Mouse (Mus musculus): ENCODE data around the gene Glcci1. TPM values are rescaled to one million over a fixed set of nuclear protein-coding genes. Genes with fewer than 3 reads are reported as not detected.

Glcci1 gene
- polyA plus RNA-seq (2015; fragmentation: Nextera tagmentation; extraction: Ambion mirVana) = 4.7 and 4.9 TPM in 2 replicates

- no peaks in the 10 kb centered on the region for H3K27me3 ChIP-seq (replicated peaks)
- no peaks in the 10 kb centered on the region for H3K9me3 ChIP-seq
- ATAC-seq (ENCODE audit: extremely low read depth, insufficient number of reproducible peaks, low FRiP score, low TSS enrichment) = peak; percentile 73
- peak within 1 kb of the TSS; percentile 99 for H3K27ac ChIP-seq (replicated peaks)
- H3K36me3 ChIP-seq = no peaks in the 10 kb centered on the region
- peak within 1 kb of the TSS; percentile 70 for H3K4me2 ChIP-seq
- peaks cover 29% of the 10 kb centered on the region for H3K4me1 ChIP-seq
- peak within 1 kb of the TSS; percentile 83 for H3K4me3 ChIP-seq
- H3K9ac ChIP-seq = peak within 1 kb of the TSS; percentile 92
- WGBS = under 1% methylated on average over 31 of the region's 69 CpGs
Observed at GRCm38 (mm10) chr6:8509551-8509950, at the start of gene Glcci1. Gene Glcci1 (plus strand): TSS chr6:8509600.

- no peak overlapping the region for H3K4me3 ChIP-seq
- no peaks in the 10 kb centered on the region for H3K36me3 ChIP-seq
- ATAC-seq (ENCODE audit: extremely low read depth, insufficient number of reproducible peaks, low FRiP score, low TSS enrichment) = no peak
- H3K27ac ChIP-seq (replicated peaks) = no peak overlapping the region
- 87% methylated on average over 2 of the region's 2 CpGs for WGBS
- H3K9ac ChIP-seq = no peak overlapping the region
- H3K4me2 ChIP-seq = no peak overlapping the region
- H3K27me3 ChIP-seq (replicated peaks) = no peaks in the 10 kb centered on the region
- no peaks in the 10 kb centered on the region for H3K9me3 ChIP-seq
- H3K4me1 ChIP-seq = peaks cover 9% of the 10 kb centered on the region
Observed at GRCm38 (mm10) chr6:8462447-8462846, 47.0 kb upstream of the Glcci1 start.

- Histone ChIP-seq H3K9me3 (no peaks in the 10 kb centered on the region), H3K9ac (no peak overlapping the region), H3K4me2 (no peak overlapping the region), H3K27ac (replicated peaks) (no peak overlapping the region), H3K36me3 (no peaks in the 10 kb centered on the region), H3K27me3 (replicated peaks) (no peaks in the 10 kb centered on the region), H3K4me3 (no peak overlapping the region), H3K4me1 (peaks cover 13% of the 10 kb centered on the region)
- ATAC-seq (ENCODE audit: extremely low read depth, insufficient number of reproducible peaks, low FRiP score, low TSS enrichment) = no peak
- WGBS = 95% methylated on average over 1 of the region's 1 CpGs
Observed at GRCm38 (mm10) chr6:8465388-8465787, 44.0 kb upstream of the Glcci1 start.

GRCm38 (mm10) chr6:8465985-8466384 is 43.4 kb upstream of the Glcci1 start:
- no peak for ATAC-seq (ENCODE audit: extremely low read depth, insufficient number of reproducible peaks, low FRiP score, low TSS enrichment)
- H3K36me3 ChIP-seq = no peaks in the 10 kb centered on the region
- no peaks in the 10 kb centered on the region for H3K27me3 ChIP-seq (replicated peaks)
- H3K4me2 ChIP-seq = no peak overlapping the region
- H3K9ac ChIP-seq = no peak overlapping the region
- peaks cover 13% of the 10 kb centered on the region for H3K4me1 ChIP-seq
- no peaks in the 10 kb centered on the region for H3K9me3 ChIP-seq
- WGBS = 81% methylated on average over 5 of the region's 5 CpGs
- no peak overlapping the region for H3K27ac ChIP-seq (replicated peaks)
- H3K4me3 ChIP-seq = no peak overlapping the region

GRCm38 (mm10) chr6:8467667-8468337 is 41.6 kb upstream of the Glcci1 start:
- no peak overlapping the region for H3K9ac ChIP-seq
- H3K4me3 ChIP-seq = no peak overlapping the region
- H3K27me3 ChIP-seq (replicated peaks) = no peaks in the 10 kb centered on the region
- H3K4me1 ChIP-seq = peaks cover 20% of the 10 kb centered on the region
- H3K4me2 ChIP-seq = 0 out of 2 replicates have a peak overlapping the region, but pooled peaks have one; percentile 33
- no peak for ATAC-seq (ENCODE audit: extremely low read depth, insufficient number of reproducible peaks, low FRiP score, low TSS enrichment)
- no peaks in the 10 kb centered on the region for H3K9me3 ChIP-seq
- no peak overlapping the region for H3K27ac ChIP-seq (replicated peaks)
- WGBS = 78% methylated on average over 10 of the region's 10 CpGs
- H3K36me3 ChIP-seq = no peaks in the 10 kb centered on the region

- H3K36me3 ChIP-seq = no peaks in the 10 kb centered on the region
- H3K27me3 ChIP-seq (replicated peaks) = no peaks in the 10 kb centered on the region
- peaks cover 38% of the 10 kb centered on the region for H3K4me1 ChIP-seq
- WGBS = 89% methylated on average over 3 of the region's 3 CpGs
- no peak for ATAC-seq (ENCODE audit: extremely low read depth, insufficient number of reproducible peaks, low FRiP score, low TSS enrichment)
- H3K9me3 ChIP-seq = no peaks in the 10 kb centered on the region
- no peak overlapping the region for H3K27ac ChIP-seq (replicated peaks)
- no peak overlapping the region for H3K4me2 ChIP-seq
- H3K4me3 ChIP-seq = no peak overlapping the region
- H3K9ac ChIP-seq = no peak overlapping the region
Observed at GRCm38 (mm10) chr6:8469918-8470317, 39.5 kb upstream of the Glcci1 start.

- Histone ChIP-seq H3K4me2 (no peak overlapping the region), H3K4me3 (no peak overlapping the region), H3K36me3 (no peaks in the 10 kb centered on the region), H3K27ac (replicated peaks) (0 out of 2 replicates have a peak overlapping the region, but pooled peaks have one; percentile 65), H3K27me3 (replicated peaks) (no peaks in the 10 kb centered on the region), H3K9ac (no peak overlapping the region), H3K4me1 (peaks cover 32% of the 10 kb centered on the region), H3K9me3 (no peaks in the 10 kb centered on the region)
- WGBS = 73% methylated on average over 3 of the region's 3 CpGs
- no peak for ATAC-seq (ENCODE audit: extremely low read depth, insufficient number of reproducible peaks, low FRiP score, low TSS enrichment)
Observed at GRCm38 (mm10) chr6:8472125-8472524, 37.3 kb upstream of the Glcci1 start.

- Histone ChIP-seq H3K36me3 (no peaks in the 10 kb centered on the region), H3K4me2 (peak overlapping the region; percentile 13; the same call in 1 of the 2 replicates), H3K27ac (replicated peaks) (peak overlapping the region; percentile 65), H3K9me3 (no peaks in the 10 kb centered on the region), H3K9ac (no peak overlapping the region), H3K27me3 (replicated peaks) (no peaks in the 10 kb centered on the region), H3K4me3 (no peak overlapping the region), H3K4me1 (peaks cover 25% of the 10 kb centered on the region)
- no peak for ATAC-seq (ENCODE audit: extremely low read depth, insufficient number of reproducible peaks, low FRiP score, low TSS enrichment)
- WGBS = 10% methylated on average over 5 of the region's 5 CpGs
Observed at GRCm38 (mm10) chr6:8472915-8473314, 36.5 kb upstream of the Glcci1 start.

- 11% methylated on average over 5 of the region's 5 CpGs for WGBS
- Histone ChIP-seq H3K9me3 (no peaks in the 10 kb centered on the region), H3K4me3 (no peak overlapping the region), H3K27ac (replicated peaks) (peak overlapping the region; percentile 65), H3K4me2 (peak overlapping the region; percentile 3; the same call in 1 of the 2 replicates), H3K4me1 (peaks cover 25% of the 10 kb centered on the region), H3K9ac (no peak overlapping the region; the same call in 1 of the 2 replicates), H3K36me3 (no peaks in the 10 kb centered on the region), H3K27me3 (replicated peaks) (no peaks in the 10 kb centered on the region)
- ATAC-seq (ENCODE audit: extremely low read depth, insufficient number of reproducible peaks, low FRiP score, low TSS enrichment) = no peak
Observed at GRCm38 (mm10) chr6:8473498-8473897, 35.9 kb upstream of the Glcci1 start.

GRCm38 (mm10) chr6:8474316-8474715 is 35.1 kb upstream of the Glcci1 start:
- ATAC-seq (ENCODE audit: extremely low read depth, insufficient number of reproducible peaks, low FRiP score, low TSS enrichment) = no peak
- WGBS = 55% methylated on average over 3 of the region's 3 CpGs
- no peak overlapping the region for H3K4me3 ChIP-seq
- H3K9me3 ChIP-seq = no peaks in the 10 kb centered on the region
- no peaks in the 10 kb centered on the region for H3K36me3 ChIP-seq
- no peaks in the 10 kb centered on the region for H3K27me3 ChIP-seq (replicated peaks)
- H3K27ac ChIP-seq (replicated peaks) = no peak overlapping the region
- H3K4me2 ChIP-seq = no peak overlapping the region
- H3K4me1 ChIP-seq = peaks cover 29% of the 10 kb centered on the region
- H3K9ac ChIP-seq = no peak overlapping the region

GRCm38 (mm10) chr6:8474820-8475219 is 34.6 kb upstream of the Glcci1 start:
- H3K36me3 ChIP-seq = no peaks in the 10 kb centered on the region
- peaks cover 32% of the 10 kb centered on the region for H3K4me1 ChIP-seq
- H3K4me3 ChIP-seq = no peak overlapping the region
- no peak overlapping the region for H3K9ac ChIP-seq
- no peak for ATAC-seq (ENCODE audit: extremely low read depth, insufficient number of reproducible peaks, low FRiP score, low TSS enrichment)
- WGBS = 75% methylated on average over 4 of the region's 4 CpGs
- H3K9me3 ChIP-seq = no peaks in the 10 kb centered on the region
- no peaks in the 10 kb centered on the region for H3K27me3 ChIP-seq (replicated peaks)
- H3K27ac ChIP-seq (replicated peaks) = no peak overlapping the region
- H3K4me2 ChIP-seq = no peak overlapping the region

- Histone ChIP-seq H3K4me1 (peaks cover 11% of the 10 kb centered on the region), H3K4me3 (no peak overlapping the region), H3K27me3 (replicated peaks) (no peaks in the 10 kb centered on the region), H3K27ac (replicated peaks) (no peak overlapping the region), H3K36me3 (no peaks in the 10 kb centered on the region), H3K9ac (no peak overlapping the region), H3K9me3 (no peaks in the 10 kb centered on the region), H3K4me2 (no peak overlapping the region)
- 42% methylated on average over 1 of the region's 1 CpGs for WGBS
- ATAC-seq (ENCODE audit: extremely low read depth, insufficient number of reproducible peaks, low FRiP score, low TSS enrichment) = no peak
Observed at GRCm38 (mm10) chr6:8479176-8479575, 30.2 kb upstream of the Glcci1 start.

All from heart, embryonic 13.5 days (tissue).